Mouse (Mus musculus) embryo, embryonic 10.5 days (tissue): ENCODE data around the gene Dnmt1.

Experiments
- DNase-seq: peaks from one replicate; pipeline ENCODE4 v3.0.0-alpha.2; 2015; ENCODE audit warnings: low spot score

Dnmt1 gene

DNA sequence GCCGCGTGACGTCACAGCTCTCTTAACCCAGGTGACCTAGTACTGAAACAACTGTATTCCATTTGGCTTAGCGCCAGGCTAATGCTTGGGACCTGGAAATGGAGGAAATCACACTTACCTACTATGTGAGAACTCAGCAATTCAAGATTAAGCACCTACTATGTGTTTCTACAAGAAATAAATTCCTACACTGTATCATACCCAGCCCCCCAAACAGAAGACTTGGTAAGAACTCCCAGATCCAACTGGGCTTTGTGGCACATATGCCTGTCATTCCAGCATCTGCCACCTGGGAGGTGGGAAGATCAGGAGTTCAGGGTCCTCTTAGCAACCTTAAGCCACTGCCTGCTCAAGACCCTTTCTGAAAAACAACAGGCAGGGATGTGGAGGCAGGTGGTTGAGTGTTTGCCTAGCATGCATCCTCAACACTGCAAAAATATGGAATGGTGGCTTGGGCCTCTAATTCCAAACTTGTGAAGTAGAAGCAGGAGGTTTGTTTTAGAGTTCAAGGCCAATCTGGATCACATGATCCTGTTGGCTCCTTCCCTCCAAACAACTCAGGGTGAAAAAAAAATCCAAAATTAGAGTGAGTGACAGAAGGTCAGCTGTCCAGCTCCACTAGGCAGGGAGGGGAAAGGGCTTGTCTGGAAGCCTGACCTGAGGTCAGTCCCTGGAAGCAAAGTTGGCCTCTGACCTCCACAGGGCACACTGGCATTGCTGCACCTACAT, 17.4 kb upstream of the Dnmt1 start:
- DNase-seq: peak; percentile 66

DNA sequence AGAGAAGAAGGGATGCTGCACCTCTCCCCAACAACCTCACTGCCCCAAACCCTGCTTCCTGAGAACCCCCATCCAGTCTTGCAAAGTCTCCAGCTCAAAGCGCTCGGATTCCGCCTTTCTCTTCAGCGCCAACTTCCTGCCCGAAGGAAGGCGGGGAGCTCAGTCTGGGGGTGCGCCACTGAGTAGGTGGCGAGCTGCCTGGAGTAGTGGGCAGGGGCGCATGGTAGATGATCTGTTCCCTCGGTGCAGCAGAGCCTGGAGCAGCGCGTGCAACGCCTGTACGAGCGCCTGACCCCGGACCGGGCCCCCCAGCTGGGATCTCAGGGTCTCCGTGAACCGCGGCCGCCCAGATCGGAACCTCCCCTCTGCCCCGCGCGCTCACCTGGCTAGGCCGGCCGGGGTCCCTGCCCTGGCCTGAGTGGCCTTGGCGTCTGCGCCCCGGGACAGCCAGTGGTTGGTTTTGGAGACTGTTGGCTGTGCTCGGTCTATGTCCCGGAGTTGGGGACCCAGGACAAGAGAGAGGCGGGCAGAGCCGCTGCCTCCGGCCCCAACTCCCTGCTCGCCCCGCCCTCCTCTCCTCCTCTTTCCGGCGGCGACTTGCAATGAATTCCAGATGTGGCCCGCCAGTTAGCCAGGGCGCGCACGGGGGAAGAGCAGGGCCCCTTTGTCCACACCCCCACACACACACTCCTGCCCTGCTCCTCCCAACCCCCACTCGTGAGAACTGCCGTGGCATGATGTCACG, 16.7 kb upstream of the Dnmt1 start, which contains the start of gene S1pr2:
TSS of gene S1pr2 (minus strand) at position 566 of the 745 bp plus-strand sequence.
- DNase-seq: peak; percentile 90

DNA sequence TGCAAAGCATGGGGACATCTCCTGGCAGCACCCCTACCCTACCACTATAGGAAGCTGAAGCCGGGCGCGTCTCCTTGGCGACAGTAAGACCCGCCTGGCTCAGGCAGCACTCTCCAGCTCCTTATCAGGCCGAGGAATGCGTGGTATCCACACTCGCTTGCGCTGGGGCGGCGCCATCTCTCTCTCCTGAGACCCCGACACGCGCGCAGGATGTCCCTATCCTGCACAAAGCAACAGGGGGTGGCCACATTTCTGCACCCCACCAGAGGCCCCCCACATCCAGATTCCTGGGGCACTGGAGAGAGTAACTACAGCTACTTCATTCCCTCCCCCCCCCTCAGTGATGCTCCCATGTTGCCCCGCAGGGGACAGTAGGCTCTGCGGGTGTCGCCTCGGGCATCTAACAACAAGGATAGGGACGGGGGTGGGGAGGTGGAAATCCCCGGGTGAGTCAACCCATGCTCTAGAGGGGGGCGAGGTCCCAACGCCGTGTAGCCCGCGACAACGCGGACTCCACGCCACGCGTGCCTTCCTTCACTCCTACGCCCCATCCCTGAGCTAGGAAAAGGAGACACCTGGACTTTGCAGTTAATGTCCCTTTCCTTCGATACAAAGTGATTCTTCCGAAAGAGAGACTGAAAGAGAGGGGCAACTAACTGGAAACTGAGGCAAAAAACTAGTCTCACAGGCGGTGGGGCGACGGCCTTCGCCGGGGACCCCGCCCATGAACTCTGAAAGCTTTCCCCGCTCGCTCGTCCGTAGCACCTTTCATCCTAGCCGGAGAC, 15.9 kb upstream of the Dnmt1 start:
- peak; percentile 77 for DNase-seq

DNA sequence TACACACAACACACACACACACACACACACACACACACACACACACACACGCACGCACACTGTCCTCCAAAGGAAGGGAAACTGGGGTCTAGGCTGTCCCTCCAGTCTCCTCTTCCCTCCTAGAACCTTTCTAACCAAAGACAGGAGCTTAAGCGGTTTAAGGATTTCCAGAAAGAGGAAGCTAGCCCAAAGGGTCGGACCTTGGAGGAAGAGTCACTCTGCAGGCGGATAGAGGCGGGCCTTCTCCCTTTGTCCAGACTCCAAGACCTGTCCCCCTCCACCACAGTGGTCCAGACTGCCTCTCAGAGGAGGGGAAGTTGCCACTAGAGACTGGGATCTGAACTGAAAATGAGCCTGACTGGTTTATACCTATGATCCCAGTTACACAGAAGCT, 14.0 kb upstream of the Dnmt1 start:
- DNase-seq: peak; percentile 39

DNA sequence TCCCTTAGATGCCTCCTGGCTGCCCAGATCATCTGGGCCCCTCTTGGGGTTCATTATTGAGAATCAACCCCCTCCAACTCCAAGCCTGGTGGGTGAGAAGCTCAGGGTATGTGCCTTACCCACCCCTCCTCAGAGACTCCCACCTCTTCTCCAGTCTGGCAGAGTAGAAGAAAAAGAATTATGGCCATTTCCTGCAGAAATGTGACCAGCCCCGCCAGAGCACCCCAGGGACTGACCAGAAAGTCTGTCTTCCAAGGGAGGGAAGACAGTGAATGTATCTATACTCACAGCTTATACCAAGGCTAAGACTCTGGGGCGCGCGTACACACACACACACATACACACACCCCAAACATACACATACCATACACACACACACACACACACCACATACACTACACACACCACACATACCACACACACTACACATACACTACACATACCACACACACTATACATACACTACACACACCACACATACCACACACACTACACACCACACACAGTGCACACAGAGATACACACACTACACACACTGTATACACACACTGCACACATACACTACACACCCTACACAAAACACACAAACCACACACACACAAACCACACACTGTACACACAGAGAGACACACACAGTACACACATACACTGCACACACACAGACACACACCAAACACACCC, 13.5 kb upstream of the Dnmt1 start:
- no peak for DNase-seq

DNA sequence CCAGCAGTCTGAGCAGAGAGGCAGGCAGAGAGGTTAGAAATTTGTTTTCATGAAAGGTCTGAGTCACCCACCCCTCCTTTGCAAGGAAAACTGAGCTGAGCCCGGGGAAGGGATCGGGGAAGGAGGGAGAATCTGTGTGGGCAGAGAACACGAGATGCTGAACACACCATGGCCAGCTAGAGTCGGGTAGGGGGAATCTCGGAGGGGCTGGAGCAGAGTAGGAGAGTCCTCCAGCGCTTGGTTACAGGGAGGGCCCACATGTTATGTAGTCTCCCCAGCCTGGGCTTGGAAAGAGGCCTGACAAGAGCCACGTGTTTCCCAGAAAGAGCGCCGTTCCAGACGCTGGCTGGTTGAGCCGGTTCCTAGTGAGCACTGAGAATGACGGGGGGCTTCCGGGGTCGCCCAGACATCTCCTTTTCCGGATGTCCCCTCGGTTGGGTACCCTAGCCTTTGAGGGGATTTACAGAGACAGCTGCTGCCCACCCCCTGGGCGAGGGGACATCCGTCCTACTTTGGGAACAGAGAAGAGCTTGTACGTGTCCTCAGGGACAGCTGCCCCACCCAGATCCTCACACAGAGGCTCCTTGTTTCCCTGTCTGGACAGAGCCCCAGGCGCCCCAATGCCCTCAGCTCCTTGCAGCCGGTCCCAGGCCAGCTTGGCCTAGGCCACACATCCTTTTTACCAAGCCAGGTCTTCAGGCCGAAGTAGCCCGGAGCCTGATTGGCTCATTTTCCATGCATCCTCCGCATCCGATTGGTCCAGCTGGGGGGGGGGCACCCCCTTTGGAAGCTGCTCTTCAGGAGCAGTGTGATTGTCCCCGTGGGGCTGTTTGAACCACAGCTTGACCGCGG, 12.7 kb upstream of the Dnmt1 start:
- peak; percentile 69 for DNase-seq

DNA sequence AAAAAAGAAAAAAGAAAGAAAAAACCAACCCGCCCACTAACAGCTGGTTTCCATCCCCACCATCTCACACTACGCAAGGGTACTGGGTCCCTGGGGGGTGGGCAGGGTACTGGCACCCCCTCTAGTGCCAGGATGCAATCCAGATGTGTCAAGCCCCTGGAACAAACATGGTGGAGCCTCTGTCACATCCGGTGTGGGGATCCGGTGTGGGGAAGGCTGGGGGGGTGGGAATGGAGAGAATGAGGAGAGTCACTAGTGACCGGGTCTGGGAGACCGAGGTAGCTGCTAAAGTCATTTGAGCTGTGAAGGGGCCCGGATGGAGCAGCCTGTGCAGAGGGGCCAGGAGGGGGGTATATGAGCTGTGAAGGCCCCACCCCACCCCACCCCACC, 12.1 kb upstream of the Dnmt1 start:
- peak; percentile 40 for DNase-seq

DNA sequence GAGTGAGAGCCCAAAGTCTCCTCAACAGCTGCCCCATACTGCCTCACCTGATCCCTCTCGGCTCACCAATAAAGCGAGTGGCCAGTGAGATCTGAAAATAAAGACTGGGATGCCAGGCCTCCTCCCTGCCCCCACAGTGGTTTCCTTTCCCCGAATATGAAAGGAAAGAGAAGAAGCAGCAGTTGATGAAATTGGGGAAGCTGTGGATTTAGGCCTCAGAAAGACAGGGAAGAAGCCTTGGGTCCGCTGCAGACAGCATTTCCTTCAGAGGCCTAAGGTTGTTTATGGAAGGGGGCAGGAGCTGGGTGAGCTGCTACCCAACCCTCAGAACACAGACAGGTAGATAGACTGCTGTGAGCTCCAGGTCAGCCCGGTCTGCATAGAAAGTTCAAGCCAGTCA, 7.1 kb upstream of the Dnmt1 start:
- no peak for DNase-seq

DNA sequence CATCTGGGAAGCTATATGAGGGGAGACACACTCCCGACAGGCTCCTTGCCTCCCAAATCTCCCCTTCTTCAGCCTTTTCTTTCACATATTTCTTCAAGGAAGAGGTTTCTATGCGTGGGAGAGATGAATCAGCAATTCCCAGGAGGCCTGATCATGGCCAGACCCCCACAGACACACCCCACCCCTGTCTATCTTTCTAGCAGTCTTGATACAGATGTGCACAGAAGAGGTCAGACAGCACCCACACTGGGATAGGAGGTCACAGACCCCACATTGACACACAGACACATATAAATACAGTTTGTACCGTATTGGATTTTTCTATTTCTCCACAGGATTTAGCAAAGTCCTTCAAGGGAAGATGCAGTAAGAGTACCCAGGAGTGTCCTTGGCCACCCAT, 6.3 kb upstream of the Dnmt1 start:
- DNase-seq: no peak

DNA sequence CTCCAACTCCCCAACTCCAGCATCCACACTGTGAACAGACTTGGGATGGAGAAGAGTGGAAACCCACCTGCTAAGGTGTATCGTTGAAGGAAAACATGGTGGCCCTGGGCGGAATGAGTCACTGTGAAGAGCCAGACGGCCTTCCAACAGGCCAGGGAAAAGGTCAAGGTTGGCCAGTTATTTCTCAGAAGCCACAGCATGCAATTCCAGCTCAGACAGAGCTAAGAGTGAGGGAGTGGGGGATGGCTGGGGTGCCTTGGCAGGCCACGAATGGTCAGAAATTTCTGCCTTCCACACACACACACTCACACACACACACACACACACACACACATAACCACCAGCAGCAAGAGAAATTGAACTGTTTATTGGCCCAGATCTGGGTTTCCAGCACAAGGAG, 5.9 kb upstream of the Dnmt1 start:
- no peak for DNase-seq

DNA sequence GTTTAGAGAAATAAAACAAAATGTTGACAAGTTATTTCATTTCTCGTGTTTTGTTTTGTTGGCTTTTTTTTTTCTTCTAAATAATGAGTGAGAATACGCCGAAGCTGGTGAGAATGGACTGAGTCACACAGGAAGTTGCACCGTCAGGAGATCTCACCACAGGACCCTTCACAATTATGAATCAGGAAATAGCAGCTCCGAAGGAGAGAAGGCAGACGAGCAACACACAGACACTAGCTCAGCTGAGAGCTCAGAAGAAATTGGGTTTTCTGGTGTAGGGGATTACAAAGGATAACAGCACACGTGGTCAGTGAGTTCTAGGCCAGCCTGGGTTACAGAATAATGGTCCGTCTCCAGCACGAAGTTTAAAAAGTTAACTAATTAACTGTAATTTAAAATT, 1.9 kb upstream of the Dnmt1 start:
- DNase-seq: no peak

DNA sequence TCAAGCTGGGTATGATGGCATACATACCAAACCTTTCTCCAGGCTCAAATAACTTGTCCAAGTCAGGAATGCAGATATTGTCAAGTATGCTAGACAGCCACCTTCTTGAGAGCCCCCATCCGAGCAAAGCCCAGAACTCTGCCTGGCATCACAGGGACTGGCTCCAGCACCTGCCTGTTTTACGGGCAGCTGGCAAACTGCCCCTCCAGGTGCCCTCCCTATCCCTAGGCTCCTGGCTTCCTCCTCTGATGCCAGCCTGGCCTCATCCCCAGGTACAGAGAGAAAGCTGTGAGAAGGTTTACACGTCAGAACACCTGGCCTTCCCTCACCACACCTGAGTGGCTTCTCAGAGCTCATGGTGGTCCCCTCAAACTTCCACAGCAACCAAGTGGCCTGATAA, 2.7 kb downstream of the Dnmt1 start:
- no peak for DNase-seq

DNA sequence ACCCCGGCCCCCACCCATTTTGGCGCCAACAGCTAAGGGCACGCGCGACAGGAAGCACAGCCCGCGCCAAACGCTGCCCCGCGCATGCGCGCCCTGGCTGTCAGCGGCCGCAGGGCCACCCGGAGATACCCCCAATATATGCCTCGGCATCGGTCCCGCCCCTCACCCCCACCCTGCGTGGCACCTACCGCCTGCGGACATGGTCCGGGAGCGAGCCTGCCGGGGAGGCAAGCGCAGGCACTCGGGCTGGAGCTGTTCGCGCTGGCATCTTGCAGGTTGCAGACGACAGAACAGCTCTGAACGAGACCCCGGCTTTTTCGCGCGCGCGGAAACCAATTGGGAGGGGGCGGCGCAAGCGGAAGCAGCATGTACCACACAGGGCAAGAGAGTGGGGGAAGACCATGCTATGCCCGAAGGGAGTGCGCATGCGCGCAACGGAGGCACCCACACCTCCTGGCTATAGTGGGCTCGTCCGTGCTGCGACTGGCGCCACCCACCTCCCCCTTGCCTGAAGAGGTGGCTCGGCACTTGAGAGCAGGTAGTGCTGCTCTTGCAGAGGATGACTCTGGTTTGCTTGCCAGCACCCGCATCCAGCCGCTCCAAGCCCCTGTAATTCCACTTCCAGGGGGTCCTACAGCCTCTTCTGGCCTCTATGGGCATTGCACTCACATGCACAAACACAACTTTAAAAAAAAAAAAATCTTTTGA, 7.0 kb downstream of the Dnmt1 start:
- peak; percentile 97 for DNase-seq

DNA sequence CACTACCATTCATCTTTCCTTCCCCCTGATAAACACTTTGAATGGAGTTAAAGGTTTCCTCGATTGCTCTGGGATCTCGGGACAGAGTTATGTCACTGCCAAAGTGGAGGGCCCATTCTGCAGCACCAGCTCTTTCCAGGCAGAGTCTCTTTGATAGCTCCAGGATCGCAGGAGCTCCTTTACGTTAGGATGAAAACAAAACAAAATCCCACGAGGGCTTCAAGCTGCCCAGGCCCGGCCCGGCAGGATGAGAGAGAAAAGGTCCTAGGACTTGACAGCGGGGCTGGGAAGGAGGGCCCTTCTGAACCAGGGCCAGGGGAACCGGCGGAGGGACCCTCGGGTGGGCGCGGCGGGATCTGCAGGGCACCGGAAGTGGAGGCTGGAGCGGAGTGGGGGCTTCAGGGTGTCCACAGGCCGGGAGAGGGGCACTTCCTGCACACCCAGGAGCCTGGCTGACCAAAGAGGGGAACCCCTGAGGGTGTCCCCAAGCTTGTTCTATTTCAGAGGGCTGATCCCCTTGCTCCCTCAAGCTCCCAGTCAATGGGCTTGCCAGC, 7.6 kb downstream of the Dnmt1 start:
- no peak for DNase-seq

DNA sequence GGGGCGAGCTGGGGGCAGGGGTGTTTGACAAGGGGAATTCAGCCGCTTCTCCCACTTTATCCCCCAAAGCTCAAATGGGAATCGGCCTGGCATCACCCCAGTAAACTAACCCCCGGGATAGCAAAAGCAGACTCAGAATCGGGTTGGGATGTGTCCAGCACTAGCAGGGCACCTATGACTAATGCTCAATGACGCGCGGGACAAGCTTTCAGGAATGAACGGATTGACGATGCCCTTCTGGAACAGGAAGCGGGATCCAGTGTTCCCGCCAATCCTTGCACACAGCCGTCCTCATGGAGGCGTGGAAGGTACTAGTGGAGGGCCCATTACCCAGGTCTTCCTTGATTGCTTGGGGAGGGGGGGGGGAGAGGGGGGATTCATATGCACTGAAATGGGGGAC, 8.2 kb downstream of the Dnmt1 start:
- DNase-seq: peak; percentile 61

DNA sequence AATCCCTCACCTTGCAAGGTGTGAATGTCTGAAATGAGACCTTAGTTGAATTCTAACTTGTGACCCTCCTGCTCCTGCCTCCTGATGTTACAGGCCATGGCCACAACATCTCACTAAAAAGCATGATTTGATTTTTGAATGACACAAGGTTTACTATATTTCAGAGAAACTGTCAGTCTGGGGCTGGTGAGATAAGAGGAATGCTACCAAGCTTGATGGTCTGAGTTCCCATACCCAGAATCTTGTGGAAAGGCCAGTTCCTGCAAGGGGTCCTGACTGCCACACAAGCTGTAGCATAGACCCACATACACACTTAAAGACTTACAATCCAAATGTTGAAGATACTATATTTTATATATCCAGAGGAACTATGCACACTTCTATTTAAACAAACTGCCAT, 9.3 kb downstream of the Dnmt1 start:
- no peak for DNase-seq

DNA sequence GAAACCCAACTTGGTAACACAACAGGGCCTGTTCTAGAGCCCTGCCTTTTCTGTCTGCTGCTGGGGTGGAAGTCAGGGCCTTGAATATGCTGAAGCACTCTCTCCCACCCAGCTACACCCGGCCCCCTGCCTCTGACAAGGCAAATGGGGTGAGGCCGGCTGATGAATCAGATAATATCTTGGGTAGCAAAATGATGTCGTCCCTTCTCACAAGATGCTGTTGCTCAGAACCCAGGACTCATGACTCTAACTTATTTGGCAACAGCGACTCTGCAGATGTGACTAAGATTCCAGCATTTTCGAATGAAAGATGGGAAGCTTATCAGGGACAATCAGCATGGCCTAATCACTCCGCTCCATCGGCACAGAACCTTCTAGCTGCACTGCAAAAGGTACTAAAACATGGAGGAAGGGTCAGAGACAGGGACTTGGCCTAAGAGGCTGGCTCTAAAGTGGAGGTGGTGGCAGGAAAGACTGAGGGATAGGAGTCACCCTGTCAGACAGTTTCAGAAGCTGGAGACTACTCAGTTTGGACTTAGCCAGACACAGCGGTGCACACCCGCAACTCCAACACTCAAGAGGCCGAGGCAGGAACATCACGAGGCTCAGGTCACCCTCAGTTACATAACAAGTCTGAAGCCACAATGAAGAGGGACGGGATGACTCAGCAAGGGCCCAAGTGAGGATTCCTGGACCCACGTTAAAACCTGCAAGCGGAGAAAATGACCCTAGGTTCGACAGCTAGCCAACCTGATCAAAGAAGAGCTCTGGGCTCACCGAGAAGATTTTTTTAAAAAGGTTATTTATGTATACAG, 13.4 kb downstream of the Dnmt1 start:
- no peak for DNase-seq

DNA sequence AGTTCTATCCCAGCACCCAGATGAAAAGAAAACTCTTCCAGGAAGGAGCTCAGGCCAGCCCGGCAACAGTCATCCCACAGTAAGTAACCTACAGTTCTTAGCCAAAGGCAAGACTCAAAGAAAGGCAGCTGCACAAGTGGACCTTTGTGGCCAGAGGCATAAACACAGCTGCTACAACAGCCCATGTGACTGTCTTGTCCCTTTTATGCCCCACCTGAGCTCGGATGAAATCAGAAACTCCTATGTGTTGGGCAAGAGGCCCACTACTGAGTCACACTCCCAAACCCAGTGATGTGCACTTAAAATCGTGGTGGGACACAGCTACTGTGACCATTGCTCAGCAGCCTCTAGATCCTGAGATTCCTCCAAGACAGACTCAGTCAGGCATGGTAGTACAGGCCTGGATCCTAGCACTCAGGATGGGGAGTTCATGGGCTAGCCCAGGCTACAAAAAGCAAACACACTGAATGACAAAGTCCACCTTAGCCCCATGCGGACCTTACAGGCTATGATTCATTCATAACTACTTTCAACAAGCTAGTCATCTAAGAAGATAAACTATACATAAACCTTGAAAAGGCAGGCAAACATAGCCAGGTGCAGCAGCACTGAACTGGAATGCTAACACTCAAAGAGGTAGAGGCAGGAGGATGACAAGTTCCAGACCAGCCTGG, 14.9 kb downstream of the Dnmt1 start:
- no peak for DNase-seq

DNA sequence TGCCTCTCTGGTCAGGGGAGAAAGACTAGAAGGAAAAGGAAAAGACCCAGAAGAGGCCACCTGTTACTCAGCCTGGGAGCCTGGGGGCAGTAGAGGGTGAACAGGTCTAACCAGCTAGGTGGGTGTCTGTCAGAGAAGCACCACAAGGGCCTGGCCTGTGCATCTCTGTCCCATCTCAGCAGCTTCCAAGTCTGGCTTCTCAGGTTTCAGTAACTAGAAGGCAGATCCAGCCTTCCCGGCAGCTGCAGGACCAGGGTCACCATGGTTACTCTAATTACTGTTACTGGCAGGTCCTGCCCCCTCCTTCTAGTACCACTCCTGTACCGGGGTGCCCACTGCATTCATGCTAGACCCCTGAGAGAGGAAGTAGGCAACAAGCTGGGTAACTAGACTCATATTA, 15.8 kb downstream of the Dnmt1 start:
- peak; percentile 64 for DNase-seq
